Mouse (Mus musculus): ENCODE data around the gene Pappa2. TPM values are rescaled to one million over a fixed set of nuclear protein-coding genes. Genes with fewer than 3 reads are reported as not detected.
A peak's percentile ranks its signal among the peaks of the same experiment; 100 is the strongest.

The Pappa2 gene
- polyA plus RNA-seq, 1 experiment from 2014 or later: 0.97 TPM

DNA sequence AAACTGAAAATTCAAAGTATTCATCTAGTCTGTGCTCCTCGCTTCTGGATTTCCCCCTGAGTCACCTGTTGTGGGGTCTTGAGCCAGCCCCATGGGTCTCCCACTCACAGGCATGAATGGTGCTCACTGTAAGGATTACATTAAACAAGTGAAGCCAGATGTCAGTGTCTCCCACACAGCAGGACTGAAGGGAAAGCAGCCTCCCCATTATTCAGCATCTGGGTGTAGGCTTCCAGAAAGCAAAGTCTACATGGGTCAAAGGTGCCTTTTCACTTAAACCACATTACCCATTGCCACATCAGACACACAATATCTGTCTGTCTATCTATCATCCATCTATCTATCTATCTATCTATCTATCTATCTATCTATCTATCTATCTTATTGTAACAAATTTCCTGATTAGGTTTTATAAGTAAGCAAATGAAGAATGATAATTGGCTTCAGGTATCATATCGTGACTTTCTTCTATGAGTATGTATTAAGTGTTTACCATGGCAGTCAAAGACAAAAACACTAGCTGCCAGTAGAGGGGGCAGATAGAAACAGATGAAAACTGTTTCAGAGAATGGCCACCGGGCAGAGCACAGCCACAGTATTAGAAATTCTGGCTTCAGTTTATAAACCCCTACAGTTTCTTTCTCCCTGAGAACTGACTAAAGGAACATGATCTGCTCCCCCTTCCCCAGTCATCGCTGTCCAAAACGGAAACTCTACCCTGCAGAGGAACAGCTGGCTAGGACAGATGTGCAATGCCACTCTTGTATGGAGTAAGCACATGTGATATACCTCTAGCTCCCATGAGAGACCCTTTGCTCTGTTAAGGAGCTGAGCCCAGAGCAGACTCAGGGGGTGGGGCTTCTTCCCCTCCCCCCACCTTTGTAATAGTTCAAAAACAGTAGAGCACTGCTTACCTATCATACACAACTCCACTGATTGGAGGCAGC lies 126.1 kb downstream of the Pappa2 start:
- DNase-seq (ENCODE audit: low spot score): no peak
- ATAC-seq (ENCODE audit: low FRiP score, low TSS enrichment): no peak
- no peaks in the 10 kb centered on the region for H3K9me3 ChIP-seq (ENCODE audit: control insufficient read depth, low read length)
- TF ChIP-seq CTCF (IDR thresholded peaks at IDR 0.05; ENCODE audit: low read depth): peak; percentile 39
- TF ChIP-seq EP300 (optimal IDR thresholded peaks at IDR 0.05): no peak
- no peaks in the 10 kb centered on the region for H3K27me3 ChIP-seq (ENCODE audit: control insufficient read depth, insufficient read depth, low read length)
- no peak overlapping the region for H3K27ac ChIP-seq (replicated peaks)
- no peak overlapping the region for H3K9ac ChIP-seq (ENCODE audit: low read length)
- no peaks in the 10 kb centered on the region for H3K36me3 ChIP-seq (ENCODE audit: control insufficient read depth, insufficient read depth, low read length)
- no peak overlapping the region for H3K4me3 ChIP-seq (ENCODE audit: low read depth, low read length)
- H3K4me1 ChIP-seq (replicated peaks; ENCODE audit: control insufficient read depth, insufficient read depth): no peaks in the 10 kb centered on the region
- H3K4me2 ChIP-seq (replicated peaks; ENCODE audit: low read depth): no peak overlapping the region
- WGBS: 57% methylated on average over 5 of the region's 5 CpGs

GRCm38 (mm10) chr1:158852836-158853567 lies 127.3 kb downstream of the Pappa2 start:
- TF ChIP-seq CTCF (IDR thresholded peaks at IDR 0.05; ENCODE audit: low read depth) (no peak), EP300 (optimal IDR thresholded peaks at IDR 0.05) (no peak)
- peak; percentile 13 for DNase-seq (ENCODE audit: low spot score)
- Histone ChIP-seq H3K4me1 (replicated peaks; ENCODE audit: control insufficient read depth, insufficient read depth) (no peaks in the 10 kb centered on the region), H3K36me3 (ENCODE audit: control insufficient read depth, insufficient read depth, low read length) (no peaks in the 10 kb centered on the region), H3K27me3 (ENCODE audit: control insufficient read depth, insufficient read depth, low read length) (no peaks in the 10 kb centered on the region), H3K4me3 (ENCODE audit: low read depth, low read length) (no peak overlapping the region), H3K4me2 (replicated peaks; ENCODE audit: low read depth) (no peak overlapping the region), H3K9me3 (ENCODE audit: control insufficient read depth, low read length) (no peaks in the 10 kb centered on the region), H3K27ac (replicated peaks) (no peak overlapping the region), H3K9ac (ENCODE audit: low read length) (no peak overlapping the region)
- ATAC-seq (ENCODE audit: low FRiP score, low TSS enrichment): peak; percentile 76; the same call in 1 of the 2 replicates
- 36% methylated on average over 14 of the region's 14 CpGs for WGBS

GRCm38 (mm10) chr1:158850459-158850858 lies 129.8 kb downstream of the Pappa2 start:
- no peaks in the 10 kb centered on the region for H3K36me3 ChIP-seq (ENCODE audit: control insufficient read depth, insufficient read depth, low read length)
- no peaks in the 10 kb centered on the region for H3K9me3 ChIP-seq (ENCODE audit: control insufficient read depth, low read length)
- 66% methylated on average over 3 of the region's 3 CpGs for WGBS
- no peak overlapping the region for H3K9ac ChIP-seq (ENCODE audit: low read length)
- no peak for ATAC-seq (ENCODE audit: low FRiP score, low TSS enrichment)
- H3K27ac ChIP-seq (replicated peaks): no peak overlapping the region
- H3K4me1 ChIP-seq (replicated peaks; ENCODE audit: control insufficient read depth, insufficient read depth): no peaks in the 10 kb centered on the region
- no peak overlapping the region for H3K4me2 ChIP-seq (replicated peaks; ENCODE audit: low read depth)
- DNase-seq (ENCODE audit: low spot score): no peak
- no peak for TF ChIP-seq EP300 (optimal IDR thresholded peaks at IDR 0.05)
- TF ChIP-seq CTCF (IDR thresholded peaks at IDR 0.05; ENCODE audit: low read depth): no peak
- no peak overlapping the region for H3K4me3 ChIP-seq (ENCODE audit: low read depth, low read length)
- H3K27me3 ChIP-seq (ENCODE audit: control insufficient read depth, insufficient read depth, low read length): no peaks in the 10 kb centered on the region

DNA sequence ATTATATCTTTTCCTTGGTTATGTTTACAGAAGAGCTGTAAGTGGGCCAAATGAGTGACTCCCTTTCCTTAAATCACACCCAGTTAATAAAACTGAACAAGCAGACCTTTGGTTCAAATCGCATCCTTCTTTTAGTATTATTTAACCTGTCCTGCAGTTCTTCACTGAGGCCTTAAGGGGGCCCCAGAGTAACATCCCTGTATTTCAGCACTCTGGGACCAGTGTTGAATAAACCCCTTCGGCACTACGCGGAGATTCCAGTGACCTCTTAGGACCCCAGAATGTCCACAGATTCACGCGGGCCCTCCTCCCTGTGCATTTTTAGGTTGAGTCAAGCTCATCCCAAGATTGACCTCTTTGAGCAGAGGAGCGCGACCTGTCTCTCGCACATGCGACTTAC lies 135.7 kb downstream of the Pappa2 start:
- ATAC-seq (ENCODE audit: low FRiP score, low TSS enrichment) (no peak), DNase-seq (ENCODE audit: low spot score) (no peak)
- Histone ChIP-seq H3K27ac (replicated peaks) (no peak overlapping the region), H3K9me3 (ENCODE audit: control insufficient read depth, low read length) (no peaks in the 10 kb centered on the region), H3K4me1 (replicated peaks; ENCODE audit: control insufficient read depth, insufficient read depth) (no peaks in the 10 kb centered on the region), H3K36me3 (ENCODE audit: control insufficient read depth, insufficient read depth, low read length) (no peaks in the 10 kb centered on the region), H3K27me3 (ENCODE audit: control insufficient read depth, insufficient read depth, low read length) (no peaks in the 10 kb centered on the region), H3K4me3 (ENCODE audit: low read depth, low read length) (no peak overlapping the region), H3K4me2 (replicated peaks; ENCODE audit: low read depth) (no peak overlapping the region), H3K9ac (ENCODE audit: low read length) (no peak overlapping the region)
- peak; percentile 60 for TF ChIP-seq CTCF (IDR thresholded peaks at IDR 0.05; ENCODE audit: low read depth)
- TF ChIP-seq EP300 (optimal IDR thresholded peaks at IDR 0.05): no peak
- 65% methylated on average over 10 of the region's 10 CpGs for WGBS

GRCm38 (mm10) chr1:158837151-158837550 lies 143.1 kb downstream of the Pappa2 start:
- 69% methylated on average over 4 of the region's 4 CpGs for WGBS
- no peak for ATAC-seq (ENCODE audit: low FRiP score, low TSS enrichment)

More at GRCm38 (mm10) chr1:158837151-158837550, 143.1 kb downstream of the Pappa2 start:
- H3K9me3 ChIP-seq (ENCODE audit: control insufficient read depth, low read length): no peaks in the 10 kb centered on the region
- no peak overlapping the region for H3K9ac ChIP-seq (ENCODE audit: low read length)
- no peak overlapping the region for H3K4me2 ChIP-seq (replicated peaks; ENCODE audit: low read depth)
- H3K4me3 ChIP-seq (ENCODE audit: low read depth, low read length): no peak overlapping the region
- DNase-seq (ENCODE audit: low spot score): no peak
- no peaks in the 10 kb centered on the region for H3K27me3 ChIP-seq (ENCODE audit: control insufficient read depth, insufficient read depth, low read length)
- no peaks in the 10 kb centered on the region for H3K4me1 ChIP-seq (replicated peaks; ENCODE audit: control insufficient read depth, insufficient read depth)
- TF ChIP-seq EP300 (optimal IDR thresholded peaks at IDR 0.05) (no peak), CTCF (IDR thresholded peaks at IDR 0.05; ENCODE audit: low read depth) (no peak)
- no peak overlapping the region for H3K27ac ChIP-seq (replicated peaks)
- H3K36me3 ChIP-seq (ENCODE audit: control insufficient read depth, insufficient read depth, low read length): no peaks in the 10 kb centered on the region

Data from stomach, postnatal 0 days (tissue).